ENCODE assay signal across 8 mouse cellular contexts in genomic region chr6:83509442-83509841, GRCm38 (mm10). TPM values are rescaled to one million over a fixed set of nuclear protein-coding genes. Genes with fewer than 3 reads are reported as not detected.
DNase-seq lines count a peak whose midpoint lies in the region; ATAC-seq lines count a peak whose summit lies in the region.

No protein-coding gene starts in this region.

- H3K27me3 ChIP-seq in limb, embryonic 13.5 days = no peaks in the 10 kb centered on the region
- no peaks in the 10 kb centered on the region for H3K27me3 ChIP-seq in limb, embryonic 10.5 days (ENCODE audit: low read depth, poor library complexity, severe bottlenecking)
- no peaks in the 10 kb centered on the region for H3K27me3 ChIP-seq in kidney, embryonic 16.5 days (ENCODE audit: insufficient read depth, low read length)

- H3K4me2 ChIP-seq in limb, embryonic 13.5 days (replicated peaks) = no peak overlapping the region
- no peak overlapping the region for H3K4me2 ChIP-seq in kidney, embryonic 16.5 days (replicated peaks; ENCODE audit: low read depth, low read length)

- no peaks in the 10 kb centered on the region for H3K36me3 ChIP-seq in limb, embryonic 13.5 days
- H3K36me3 ChIP-seq in limb, embryonic 10.5 days = no peaks in the 10 kb centered on the region
- no peaks in the 10 kb centered on the region for H3K36me3 ChIP-seq in kidney, embryonic 16.5 days (ENCODE audit: insufficient read depth, low read length)

- ATAC-seq in limb, embryonic 13.5 days (ENCODE audit: low FRiP score, low read depth) = no peak
- ATAC-seq in inflammation-experienced regulatory T-cells, adult 6 months = no peak
- ATAC-seq in kidney, embryonic 16.5 days (ENCODE audit: low FRiP score, low TSS enrichment) = no peak

- peaks cover 12% of the 10 kb centered on the region for H3K4me1 ChIP-seq in limb, embryonic 13.5 days
- peaks cover 16% of the 10 kb centered on the region for H3K4me1 ChIP-seq in limb, embryonic 10.5 days
- peaks cover 12% of the 10 kb centered on the region for H3K4me1 ChIP-seq in kidney, embryonic 16.5 days (ENCODE audit: insufficient read depth, low read length)

- WGBS in limb, embryonic 13.5 days = 47% methylated on average over 8 of the region's 8 CpGs
- WGBS in limb, embryonic 10.5 days = 59% methylated on average over 8 of the region's 8 CpGs
- WGBS in kidney, embryonic 16.5 days = 37% methylated on average over 8 of the region's 8 CpGs

- DNase-seq in embryo, embryonic 11 days = peak; percentile 21
- DNase-seq in embryo, embryonic 10 days (ENCODE audit: low spot score) = no peak
- no peak for DNase-seq in limb, embryonic 10.5 days (ENCODE audit: low spot score)
- DNase-seq in cerebellum, adult 9-11 months = peak; percentile 84
- peak; percentile 74 to 76 for DNase-seq in right cerebral cortex, adult 2 months (ENCODE audit: low spot score in 2 of 2)

- 0 out of 2 replicates have a peak overlapping the region, but pooled peaks have one; percentile 13 for H3K9ac ChIP-seq in limb, embryonic 13.5 days
- no peak overlapping the region for H3K9ac ChIP-seq in kidney, embryonic 16.5 days (replicated peaks; ENCODE audit: low read length)

- H3K4me3 ChIP-seq in limb, embryonic 13.5 days = no peak overlapping the region
- H3K4me3 ChIP-seq in limb, embryonic 10.5 days = no peak overlapping the region
- no peak overlapping the region for H3K4me3 ChIP-seq in kidney, embryonic 16.5 days (ENCODE audit: low read length)

- no peaks in the 10 kb centered on the region for H3K9me3 ChIP-seq in limb, embryonic 13.5 days
- no peaks in the 10 kb centered on the region for H3K9me3 ChIP-seq in limb, embryonic 10.5 days (replicated peaks)
- no peaks in the 10 kb centered on the region for H3K9me3 ChIP-seq in kidney, embryonic 16.5 days (ENCODE audit: low read length)

- H3K27ac ChIP-seq in limb, embryonic 13.5 days = no peak overlapping the region
- H3K27ac ChIP-seq in limb, embryonic 10.5 days = no peak overlapping the region
- H3K27ac ChIP-seq in kidney, embryonic 16.5 days (ENCODE audit: low read length) = no peak overlapping the region

RNA-seq across cellular contexts. Expression of gene Dguok, which starts 2.7 kb away (rescaled TPM):
- polyA plus RNA-seq in limb, embryonic 13.5 days (2015; fragmentation: Nextera tagmentation; extraction: Ambion mirVana) = 88.4 and 89.5 TPM in 2 replicates
- 58.0 and 69.5 TPM in 2 replicates for polyA plus RNA-seq in limb, embryonic 10.5 days (2016; fragmentation: Nextera tagmentation; extraction: Ambion mirVana)
- polyA plus RNA-seq in inflammation-experienced regulatory T-cells, adult 6 months (2017; shearing (Covaris generic)) = 100 to 1,000 TPM in 1 of 3 experiments, 10 to 100 TPM in 2; 60.1 to 100 (median 87.6) TPM
- 85.8 and 95.8 TPM in 2 replicates for polyA plus RNA-seq in kidney, embryonic 16.5 days (2015; fragmentation: Nextera tagmentation; extraction: Ambion mirVana)

RNA-seq across cellular contexts. Expression of gene Actg2, which starts 26.6 kb away (rescaled TPM):
- polyA plus RNA-seq in limb, embryonic 13.5 days (2015; fragmentation: Nextera tagmentation; extraction: Ambion mirVana) = 2.9 and 3.4 TPM in 2 replicates
- polyA plus RNA-seq in limb, embryonic 10.5 days (2016; fragmentation: Nextera tagmentation; extraction: Ambion mirVana) = 0.43 and 1.3 TPM in 2 replicates
- polyA plus RNA-seq in inflammation-experienced regulatory T-cells, adult 6 months (2017; shearing (Covaris generic)) = 10 to 100 TPM; 25.8 to 52.0 (median 35.3) TPM
- polyA plus RNA-seq in kidney, embryonic 16.5 days (2015; fragmentation: Nextera tagmentation; extraction: Ambion mirVana) = 21.2 and 182 TPM in 2 replicates

RNA-seq across cellular contexts. Expression of gene Tet3, which starts 50.6 kb away (rescaled TPM):
- polyA plus RNA-seq in limb, embryonic 13.5 days (2015; fragmentation: Nextera tagmentation; extraction: Ambion mirVana) = 51.6 and 63.1 TPM in 2 replicates
- polyA plus RNA-seq in limb, embryonic 10.5 days (2016; fragmentation: Nextera tagmentation; extraction: Ambion mirVana) = 40.1 and 42.7 TPM in 2 replicates
- 10 to 100 TPM; 13.2 to 19.4 (median 18.7) TPM for polyA plus RNA-seq in inflammation-experienced regulatory T-cells, adult 6 months (2017; shearing (Covaris generic))
- polyA plus RNA-seq in kidney, embryonic 16.5 days (2015; fragmentation: Nextera tagmentation; extraction: Ambion mirVana) = 48.9 and 65.3 TPM in 2 replicates

Comparison
In these comparisons a context has a peak if more than half of its experiments do, and no peak if none do; other contexts are left out.
1. DNase-seq: peak in embryo, embryonic 11 days (single experiment), cerebellum, adult 9-11 months (single experiment) and right cerebral cortex, adult 2 months (2 of 2); none in embryo, embryonic 10 days (single experiment) and limb, embryonic 10.5 days (single experiment).